8 mouse cellular contexts compared by ENCODE assay signal in the genomic region with DNA sequence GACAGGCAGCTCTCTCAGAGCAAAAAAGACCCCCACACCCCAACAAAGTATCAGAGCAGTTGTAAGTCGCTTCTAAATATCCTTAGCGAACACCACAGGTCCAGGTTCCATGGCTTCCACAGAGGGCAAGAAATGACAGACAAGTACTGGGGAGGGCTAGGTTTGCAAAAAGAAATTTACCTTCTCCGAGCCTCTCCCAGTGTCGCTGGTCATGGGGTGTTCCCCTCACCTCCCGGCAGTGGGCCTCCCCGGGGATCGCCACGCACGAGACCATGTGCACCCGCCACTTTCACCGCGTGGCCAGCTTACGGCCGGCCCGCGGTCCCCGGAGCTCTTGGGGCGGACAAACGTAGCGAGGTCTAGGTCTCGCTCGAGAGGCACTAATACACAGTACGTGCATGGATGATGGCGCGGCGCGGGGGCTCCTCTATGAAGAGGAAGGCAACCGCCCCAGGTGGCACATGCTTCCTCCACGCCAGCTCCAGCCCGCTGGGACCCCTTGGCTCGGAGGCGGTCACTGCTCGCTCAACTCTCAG. TPM values are rescaled to one million over a fixed set of nuclear protein-coding genes. Genes with fewer than 3 reads are reported as not detected.
DNase-seq lines count a peak whose midpoint lies in the region; ATAC-seq and TF ChIP-seq lines count a peak whose summit lies in the region.

No protein-coding gene starts in this region.

- peak; percentile 33 for ATAC-seq in frontal cortex, adult (ENCODE audit: low TSS enrichment)
- ATAC-seq in intestine, embryonic 16.5 days = peak; percentile 54
- ATAC-seq in CD4-positive, CD25-positive, alpha-beta regulatory T cell, adult 4 months = no peak

- peaks cover 11% of the 10 kb centered on the region; the same call in 1 of the 2 replicates for H3K4me1 ChIP-seq in spleen, adult 2 months (ENCODE audit: control insufficient read depth, insufficient read depth, insufficient read length)
- peaks cover 20% of the 10 kb centered on the region for H3K4me1 ChIP-seq in intestine, embryonic 16.5 days (ENCODE audit: control insufficient read depth, insufficient read depth, low read length)

- DNase-seq in frontal cortex, postnatal 14 days (ENCODE audit: low spot score in 2 of 2) = no peak
- DNase-seq in spleen, adult 2 months (ENCODE audit: low read depth in 1 of 2, low spot score in 2 of 2) = peak in 1 of 2 experiments; percentile 26
- no peak for DNase-seq in spleen, adult 18-20 months
- no peak for DNase-seq in adrenal gland, postnatal 25 days

- peak overlapping the region; percentile 78 for H3K9ac ChIP-seq in intestine, embryonic 16.5 days (ENCODE audit: low read depth, low read length)

- H3K27me3 ChIP-seq in spleen, adult 2 months (ENCODE audit: control insufficient read depth, insufficient read depth, low read length) = no peaks in the 10 kb centered on the region
- no peaks in the 10 kb centered on the region for H3K27me3 ChIP-seq in intestine, embryonic 16.5 days (replicated peaks; ENCODE audit: control insufficient read depth, insufficient read depth, low read length)
- H3K27me3 ChIP-seq in myocyte (ENCODE audit: control insufficient read depth, insufficient read depth, insufficient read length) = no peaks in the 10 kb centered on the region

- H3K79me2 ChIP-seq in myocyte (ENCODE audit: control insufficient read depth, insufficient read depth) = peaks cover 61% of the 10 kb centered on the region

- H3ac ChIP-seq in myocyte (ENCODE audit: control insufficient read depth, insufficient read length) = peak overlapping the region; percentile 50

- TF ChIP-seq POLR2A in spleen, adult 2 months (IDR thresholded peaks at IDR 0.05; ENCODE audit: low read depth, low read length) = no peak
- no peak for TF ChIP-seq POLR2A in myocyte (IDR thresholded peaks at IDR 0.05; ENCODE audit: insufficient read length, low read depth)

- TF ChIP-seq CTCF in spleen, adult 2 months (IDR thresholded peaks at IDR 0.05; ENCODE audit: extremely low read depth, insufficient read depth, insufficient read length, insufficient replicate concordance) = no peak

- peak overlapping the region; percentile 82 for H3K4me2 ChIP-seq in intestine, embryonic 16.5 days (ENCODE audit: low read depth, low read length)
- H3K4me2 ChIP-seq in myocyte (ENCODE audit: low read depth) = peak overlapping the region; percentile 85

- WGBS in spleen, adult 2 months = under 1% methylated on average over 33 of the region's 33 CpGs
- under 1% methylated on average over 33 of the region's 33 CpGs for WGBS in intestine, embryonic 16.5 days

- no peaks in the 10 kb centered on the region for H3K36me3 ChIP-seq in spleen, adult 2 months (ENCODE audit: control insufficient read depth, insufficient read depth, low read length)
- H3K36me3 ChIP-seq in intestine, embryonic 16.5 days (ENCODE audit: control insufficient read depth, insufficient read depth, low read length) = no peaks in the 10 kb centered on the region
- H3K36me3 ChIP-seq in myocyte (ENCODE audit: control insufficient read depth, insufficient read depth) = no peaks in the 10 kb centered on the region

- H3K9me3 ChIP-seq in intestine, embryonic 16.5 days (ENCODE audit: control insufficient read depth, low read length) = no peaks in the 10 kb centered on the region

- peak overlapping the region; percentile 71 for H3K27ac ChIP-seq in spleen, adult 2 months (ENCODE audit: insufficient read depth, low read length)
- peak overlapping the region; percentile 96 for H3K27ac ChIP-seq in intestine, embryonic 16.5 days (ENCODE audit: low read length)

- peak overlapping the region; percentile 81 for H3K4me3 ChIP-seq in spleen, adult 2 months (ENCODE audit: extremely low read depth, insufficient read depth, insufficient read length)
- H3K4me3 ChIP-seq in intestine, embryonic 16.5 days (ENCODE audit: low read length) = peak overlapping the region; percentile 90
- H3K4me3 ChIP-seq in myocyte = peak overlapping the region; percentile 97

TF ChIP-seq in myocyte, 11 proteins besides CTCF, POLR2A, EP300 and RAD21:
- TF ChIP-seq SRF (IDR thresholded peaks at IDR 0.05; ENCODE audit: control insufficient read depth, insufficient read length, low read depth) (no peak), REST (IDR thresholded peaks at IDR 0.05; ENCODE audit: insufficient read depth, insufficient read length) (no peak), MAX (IDR thresholded peaks at IDR 0.05; ENCODE audit: low read depth) (no peak), MYOG (IDR thresholded peaks at IDR 0.05; ENCODE audit: control insufficient read depth in 1 of 3, insufficient read depth in 1 of 3, insufficient read length in 2 of 3, low read depth in 2 of 3) (no peak), TCF12 (IDR thresholded peaks at IDR 0.05; ENCODE audit: insufficient read depth, poor library complexity, severe bottlenecking) (no peak), USF1 (IDR thresholded peaks at IDR 0.05; ENCODE audit: low read depth) (no peak), CEBPB (IDR thresholded peaks at IDR 0.05; ENCODE audit: insufficient read depth, poor library complexity, severe bottlenecking) (no peak), POLR2AphosphoS2 (IDR thresholded peaks at IDR 0.05; ENCODE audit: insufficient read length, low read depth) (no peak)
TF ChIP-seq in myocyte: peak in this region for 0.

RNA-seq across cellular contexts. Expression of a gene that starts 0.7 kb away (rescaled TPM):
- 3.6 and 4.2 TPM in 2 replicates for polyA plus RNA-seq in spleen, adult 2 months (2012; rRNA removed)
- 36.6 and 37.0 TPM in 2 replicates for polyA plus RNA-seq in intestine, embryonic 16.5 days (2015; fragmentation: Nextera tagmentation; extraction: Ambion mirVana)
- polyA plus RNA-seq in myocyte (2012; fragmentation: generic; extraction: Trizol) = 8.5 TPM
- 10 to 100 TPM; 47.9 to 53.4 TPM for polyA plus RNA-seq in CD4-positive, CD25-positive, alpha-beta regulatory T cell, adult 4 months (2017; shearing (Covaris generic))
- 33.2 and 50.7 TPM in 2 replicates for total RNA-seq in adrenal gland, postnatal 25 days (2021)

RNA-seq across cellular contexts. Expression of a gene that starts 1.7 kb away (rescaled TPM):
- polyA plus RNA-seq in spleen, adult 2 months (2012; rRNA removed) = 8.2 and 12.1 TPM in 2 replicates
- 153 and 180 TPM in 2 replicates for polyA plus RNA-seq in intestine, embryonic 16.5 days (2015; fragmentation: Nextera tagmentation; extraction: Ambion mirVana)
- polyA plus RNA-seq in myocyte (2012; fragmentation: generic; extraction: Trizol) = 86.8 TPM
- polyA plus RNA-seq in CD4-positive, CD25-positive, alpha-beta regulatory T cell, adult 4 months (2017; shearing (Covaris generic)) = 100 to 1,000 TPM; 167 to 181 TPM
- total RNA-seq in adrenal gland, postnatal 25 days (2021) = 23.9 and 27.7 TPM in 2 replicates
